Mouse (Mus musculus) adrenal gland, adult 18-20 months (tissue): Measurements from ENCODE around the gene Tln2. TPM values are rescaled to one million over a fixed set of nuclear protein-coding genes. Genes with fewer than 3 reads are reported as not detected.

Experiments used
- DNase-seq, 2 experiments: peaks; one replicate each; pipeline ENCODE4 v3.0.0; 2021 to 2022; ENCODE audit warnings: low spot score in 2 of 2
- total RNA-seq, 2 experiments: library from RNA; stranded (reverse); gene quantifications; 1 replicate in 1 of 2; 2 replicates in 1 of 2; pipeline ENCODE4 v1.2.3; 2021

Tln2 gene
- total RNA-seq, 2 experiments from 2014 or later = 24.6 to 27.5 TPM

DNA sequence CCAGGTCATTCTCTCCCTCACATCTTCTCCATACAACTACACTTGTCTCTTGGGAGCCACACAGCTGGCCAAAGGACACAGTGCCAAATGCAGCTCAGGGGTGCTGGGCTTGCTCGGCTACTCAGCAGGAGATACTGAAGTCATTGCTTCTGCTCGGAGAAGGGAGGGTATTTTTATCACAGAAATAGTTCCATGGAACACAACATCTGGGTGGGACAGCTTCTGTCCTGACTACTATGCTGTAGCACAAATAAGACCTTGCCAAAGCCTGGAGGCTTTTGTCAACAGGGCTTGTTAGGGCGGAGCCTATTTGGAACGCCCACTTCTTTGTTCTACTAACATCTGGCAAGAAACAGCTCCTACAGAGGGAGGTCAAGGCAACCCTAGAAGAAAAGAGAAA is 10.2 kb downstream of the Tln2 start:
- DNase-seq = no peak

DNA sequence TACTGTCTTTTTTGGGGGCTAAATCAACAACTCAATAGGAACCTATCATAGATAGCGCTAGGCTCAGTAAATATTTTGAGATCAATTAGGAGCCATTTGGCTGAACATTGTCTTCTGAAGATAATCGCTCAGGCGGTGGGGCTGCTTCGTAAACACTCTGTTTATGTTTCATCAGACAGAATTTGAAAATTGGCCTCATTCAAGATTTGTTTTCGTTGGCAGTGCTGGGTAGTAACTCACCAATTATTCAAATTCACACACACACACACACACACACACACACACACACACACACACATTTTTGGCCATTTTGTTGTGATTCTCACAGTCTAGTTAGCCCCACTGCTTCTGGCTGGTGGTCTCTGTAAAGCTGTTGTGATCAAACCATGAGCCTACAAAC is 12.9 kb downstream of the Tln2 start:
- no peak for DNase-seq

DNA sequence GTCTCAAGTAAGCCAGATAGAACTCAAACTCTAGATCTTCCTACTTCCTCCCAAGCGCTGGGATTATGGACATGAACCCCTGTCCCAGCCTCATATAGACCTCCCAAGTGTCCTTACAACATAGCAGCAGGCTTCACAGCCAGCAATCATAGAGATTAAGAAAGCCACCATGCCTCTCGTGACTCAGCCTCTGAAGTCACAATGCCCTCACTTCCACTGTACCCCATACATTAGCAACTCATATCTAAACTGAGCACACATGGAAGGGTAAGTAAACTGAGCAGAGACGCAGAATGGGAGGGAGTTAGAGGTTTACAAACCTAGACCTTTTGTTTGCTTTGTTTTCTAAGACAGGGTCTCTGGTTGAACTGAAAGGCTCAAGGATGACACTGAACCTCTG is 13.7 kb downstream of the Tln2 start:
- no peak for DNase-seq

DNA sequence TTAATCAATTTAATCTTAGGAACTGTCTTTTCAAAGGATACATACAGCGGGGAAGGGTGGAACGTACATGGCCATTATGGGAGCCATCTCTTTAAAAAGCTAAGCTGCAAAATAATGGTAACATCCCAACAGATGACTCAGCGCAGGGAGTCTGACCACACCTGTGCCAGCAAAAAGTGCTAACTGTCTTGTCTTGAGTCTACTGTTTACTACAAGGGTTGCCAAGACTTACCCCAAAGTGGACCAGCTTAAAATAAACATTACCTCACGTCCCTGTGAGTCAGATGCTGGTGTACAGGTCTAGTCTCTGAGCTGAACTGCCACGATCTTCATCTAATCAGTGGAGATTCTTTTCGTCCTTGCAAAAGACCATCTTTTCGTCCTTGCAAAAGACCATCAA is 14.7 kb downstream of the Tln2 start:
- no peak for DNase-seq

DNA sequence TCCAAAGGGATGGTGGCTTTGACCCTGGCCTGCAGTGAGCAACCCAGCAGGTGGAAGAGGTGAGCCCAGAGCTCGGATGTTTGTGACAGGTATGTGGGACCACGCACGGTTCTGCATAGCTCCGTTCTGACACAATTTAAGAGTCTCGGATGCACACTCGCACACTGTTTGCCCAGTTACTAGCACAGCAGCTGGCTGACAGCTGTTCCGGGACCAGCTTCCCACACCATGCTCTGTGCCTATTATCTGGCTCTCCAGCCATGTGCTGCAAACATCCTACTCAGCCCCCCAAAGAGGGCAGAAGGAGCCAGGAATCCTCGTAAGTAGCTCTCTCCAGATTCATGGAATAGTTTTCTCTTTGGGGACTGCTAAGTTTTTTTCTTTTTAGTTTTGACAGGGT is 17.6 kb downstream of the Tln2 start:
- DNase-seq = no peak

DNA sequence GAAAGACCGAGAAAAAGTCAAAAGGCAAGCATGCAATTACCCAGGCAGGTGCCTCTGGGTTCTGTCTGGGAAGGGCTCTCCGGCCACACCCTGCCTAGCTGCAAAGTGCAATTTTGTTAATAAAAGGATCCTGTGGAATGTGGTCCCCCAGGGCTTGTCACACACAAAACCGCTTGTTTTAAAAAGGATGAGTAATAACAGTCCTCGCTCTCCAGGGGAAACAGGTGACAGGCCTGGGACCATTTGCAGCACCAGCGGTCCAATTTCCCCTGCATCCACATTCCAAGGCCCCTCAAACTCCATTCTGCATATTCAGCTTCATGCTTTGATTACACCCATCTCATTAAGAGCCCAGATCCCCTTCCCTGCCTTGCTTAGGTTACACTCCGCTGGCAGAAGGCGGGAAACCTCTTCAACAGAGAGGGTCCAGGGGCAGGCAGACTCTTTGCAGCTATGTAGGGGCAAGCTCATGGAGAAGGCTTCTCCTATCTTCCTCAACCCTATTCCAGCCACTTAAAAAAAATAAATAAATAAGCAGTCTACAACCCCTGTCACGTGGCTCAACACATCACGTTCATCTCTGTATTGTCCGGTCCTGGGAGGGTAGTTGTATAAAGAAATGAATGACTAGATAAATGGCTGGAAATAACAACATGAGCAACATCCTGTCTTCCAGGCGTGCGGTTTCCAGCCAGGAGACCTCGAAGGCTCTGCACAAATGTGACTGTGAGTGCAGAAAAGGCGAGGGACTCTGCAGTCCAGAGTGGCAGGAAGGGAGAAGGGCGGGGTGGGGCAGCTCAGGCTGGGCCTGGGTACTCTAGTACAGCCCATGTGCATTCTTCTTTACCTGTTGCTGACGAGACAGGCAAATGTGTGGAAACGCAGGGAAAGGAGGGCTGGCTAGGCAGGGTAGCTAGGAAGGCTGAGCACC is 19.5 kb downstream of the Tln2 start:
- DNase-seq = no peak

DNA sequence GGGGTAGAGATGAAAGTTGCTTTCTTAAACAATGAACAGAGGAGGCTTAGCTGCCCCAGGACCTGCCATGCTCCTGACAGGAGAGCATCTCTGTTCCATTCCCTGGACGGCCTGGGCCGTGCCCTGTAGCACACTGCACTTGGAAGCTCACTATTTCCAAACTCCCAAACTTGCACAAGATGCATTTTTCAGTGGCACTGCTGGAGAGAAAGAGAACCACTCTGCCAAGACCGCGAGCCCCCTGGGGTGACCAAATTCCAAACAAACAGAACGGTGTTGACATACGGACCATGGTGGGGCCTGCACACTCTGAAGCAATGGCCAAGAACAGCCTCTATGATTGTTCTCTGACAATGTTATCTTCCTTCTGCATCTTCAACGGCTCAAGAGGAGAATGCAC is 25.1 kb downstream of the Tln2 start:
- DNase-seq = no peak

DNA sequence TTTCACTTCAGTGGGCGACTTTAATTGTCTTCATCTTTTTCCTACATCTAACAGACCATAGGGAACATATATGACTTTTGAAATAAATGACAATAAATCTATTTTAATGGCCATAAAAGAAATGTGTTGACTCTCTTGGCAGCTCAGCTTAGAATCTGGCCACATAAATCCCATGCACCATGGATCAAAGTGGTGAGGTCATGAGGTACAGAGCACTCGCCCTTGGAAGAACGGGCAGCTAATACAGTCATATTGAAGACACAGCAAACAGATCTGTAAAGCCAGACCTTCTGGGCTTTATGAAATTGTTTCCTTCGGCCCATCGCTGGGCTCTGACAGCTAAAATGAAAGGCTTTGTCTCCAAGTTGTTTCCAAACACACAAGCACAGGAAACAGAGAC is 26.2 kb downstream of the Tln2 start:
- no peak for DNase-seq

DNA sequence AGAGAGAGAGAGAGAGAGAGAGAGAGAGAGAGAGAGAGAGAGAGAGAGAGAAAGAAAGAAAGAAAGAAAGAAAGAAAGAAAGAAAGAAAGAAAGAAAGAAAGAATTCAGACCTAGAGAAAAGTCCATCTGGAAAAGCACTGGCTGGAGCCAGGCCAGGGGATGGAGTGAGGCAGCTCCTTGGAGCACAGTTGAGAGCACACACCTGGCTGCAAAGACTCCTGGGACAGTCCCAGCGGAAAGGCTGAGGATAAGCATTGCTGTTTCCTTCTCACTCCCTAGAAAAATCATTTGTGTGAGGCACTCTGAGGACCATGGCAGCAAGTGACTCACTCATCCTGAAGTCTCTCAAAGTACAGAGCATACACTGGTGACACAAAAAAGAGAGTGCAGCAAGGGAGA is 26.9 kb downstream of the Tln2 start:
- DNase-seq = no peak

DNA sequence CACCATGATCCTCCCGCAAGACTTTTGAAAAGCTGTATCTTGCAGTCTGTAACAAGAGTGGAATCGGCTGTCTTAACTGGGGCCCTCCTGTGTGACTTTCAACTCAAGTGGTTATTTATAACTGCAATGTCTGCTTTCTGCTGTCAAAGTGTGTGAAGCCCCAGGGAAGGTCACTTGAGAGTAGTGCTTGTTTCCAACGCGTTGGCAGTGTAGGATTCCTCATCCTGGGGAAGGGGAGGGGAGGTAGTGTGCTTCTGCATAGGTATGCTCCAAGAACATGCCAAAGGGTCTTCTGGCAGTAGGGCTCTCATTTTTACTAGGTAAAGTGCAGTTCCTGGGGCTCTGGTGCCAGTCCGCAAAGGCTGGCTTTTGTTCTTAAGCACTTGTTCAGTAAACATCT is 29.9 kb downstream of the Tln2 start:
- no peak for DNase-seq

DNA sequence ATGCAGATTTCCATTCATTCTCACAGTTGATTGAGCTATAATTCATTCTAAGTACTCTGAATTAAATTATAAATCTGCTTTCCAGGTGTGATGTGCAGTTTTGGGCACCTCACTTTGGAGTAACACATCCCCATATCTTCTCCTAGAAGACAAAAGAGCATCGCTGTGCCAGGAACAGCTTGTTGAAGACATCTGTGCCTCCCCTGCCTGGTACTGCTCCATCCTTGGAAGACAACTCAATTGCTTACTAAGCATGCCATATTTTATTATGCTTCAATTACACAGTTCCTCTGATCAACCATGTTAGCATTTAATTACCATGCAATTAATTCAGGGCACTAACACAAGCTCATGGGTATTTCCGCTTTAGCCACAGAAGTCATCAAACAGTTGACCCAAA is 31.8 kb downstream of the Tln2 start:
- DNase-seq = no peak

DNA sequence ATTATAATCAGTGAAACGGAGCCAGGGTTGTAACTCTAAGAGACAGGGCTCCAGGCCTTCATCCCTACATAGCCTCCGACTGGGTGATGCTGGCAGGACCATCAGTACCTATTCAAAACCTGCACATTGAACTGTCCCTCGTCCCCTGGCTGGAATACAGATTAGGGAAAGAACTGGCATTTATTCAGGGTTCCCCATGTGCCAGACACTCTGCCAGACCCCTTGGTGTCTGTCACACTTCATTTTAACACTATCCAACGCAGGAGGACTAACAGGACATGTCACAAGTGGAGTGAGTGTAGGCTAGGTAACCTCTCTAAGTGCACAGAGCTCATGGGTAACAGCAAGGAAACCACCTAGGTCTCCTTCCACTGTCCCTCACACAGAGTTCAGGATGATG is 37.8 kb downstream of the Tln2 start:
- no peak for DNase-seq

DNA sequence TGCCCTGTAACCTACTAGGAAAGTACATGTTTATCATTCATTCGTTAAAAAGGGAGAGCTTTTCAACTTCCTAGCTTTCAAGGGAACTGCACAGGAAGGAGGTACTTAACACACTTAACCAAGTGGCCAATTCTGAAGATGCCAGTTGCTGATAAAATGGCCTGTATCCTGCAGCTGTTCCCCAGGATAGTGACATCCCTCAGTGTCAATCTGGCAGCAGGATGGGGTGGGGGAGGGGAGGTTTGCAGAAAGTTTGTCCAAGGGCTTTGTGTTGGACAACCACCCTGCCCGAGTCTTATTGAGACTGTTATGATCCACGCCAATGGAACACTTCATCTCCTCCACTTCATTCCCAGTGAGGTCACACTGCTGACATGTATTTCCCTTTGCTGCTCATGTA is 50.0 kb downstream of the Tln2 start:
- DNase-seq = no peak

DNA sequence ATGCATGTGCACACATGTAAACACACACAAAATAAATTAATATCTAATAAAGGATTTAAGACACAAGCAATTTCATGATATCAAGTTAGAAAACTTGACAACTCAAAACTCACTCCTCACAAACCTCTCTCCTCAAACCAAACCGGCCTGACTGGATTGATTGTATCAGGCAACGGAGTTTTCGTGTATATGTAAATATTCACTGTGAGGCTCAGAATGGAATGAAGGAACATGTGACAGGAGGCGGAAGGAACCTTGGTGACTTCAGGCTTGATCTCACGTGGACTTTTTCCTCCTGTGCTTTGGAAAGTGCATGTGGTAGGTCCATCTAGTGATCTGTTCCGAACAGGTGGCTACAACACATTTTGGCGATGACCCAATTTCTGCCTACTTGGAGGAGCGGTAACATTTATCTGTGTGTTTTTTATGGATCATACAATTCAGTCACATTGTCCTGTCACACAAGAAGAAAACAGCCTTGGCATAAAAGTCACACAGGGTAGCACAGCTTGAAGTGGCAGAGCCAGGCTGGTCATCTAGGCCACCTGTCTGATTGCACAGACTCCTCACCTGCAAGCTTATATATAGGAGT is 54.7 kb downstream of the Tln2 start:
- DNase-seq = no peak

DNA sequence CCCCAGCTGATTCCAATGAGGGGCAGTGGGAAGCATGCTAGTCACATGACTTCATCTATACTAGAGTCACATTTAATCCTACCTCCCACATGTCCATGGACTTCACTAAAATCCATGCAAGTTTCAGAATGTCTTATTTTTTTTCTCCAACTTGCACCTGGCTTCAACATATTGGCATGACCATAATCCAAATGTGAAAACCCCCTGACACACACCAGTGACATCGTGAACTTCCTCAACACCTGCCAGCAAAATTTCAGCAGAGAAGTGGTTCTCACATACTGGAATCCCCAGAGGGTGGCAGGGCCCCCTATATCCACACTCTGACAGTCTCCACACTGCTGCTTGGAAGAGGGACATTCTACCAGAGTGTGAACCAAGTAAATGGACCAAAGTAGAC is 57.7 kb downstream of the Tln2 start:
- DNase-seq = no peak

DNA sequence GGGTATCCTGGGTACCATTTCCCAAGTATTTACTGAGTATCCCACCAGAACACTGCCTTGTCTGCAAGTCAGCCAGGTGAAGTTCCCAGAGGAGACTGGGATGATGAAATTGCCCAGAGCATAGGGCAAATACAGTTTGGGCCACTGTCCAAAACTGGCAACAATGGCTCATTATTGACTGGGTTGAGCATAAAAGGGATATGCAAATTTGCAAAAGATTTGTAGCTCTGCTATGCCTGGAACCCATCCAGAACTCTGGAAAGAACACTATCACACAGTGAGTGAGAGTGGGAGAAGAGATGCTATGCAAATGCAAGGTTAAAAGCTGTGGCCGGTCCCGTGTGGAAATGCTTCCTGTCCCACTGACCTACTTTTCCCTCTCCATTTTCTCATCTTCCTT is 63.1 kb downstream of the Tln2 start:
- no peak for DNase-seq

DNA sequence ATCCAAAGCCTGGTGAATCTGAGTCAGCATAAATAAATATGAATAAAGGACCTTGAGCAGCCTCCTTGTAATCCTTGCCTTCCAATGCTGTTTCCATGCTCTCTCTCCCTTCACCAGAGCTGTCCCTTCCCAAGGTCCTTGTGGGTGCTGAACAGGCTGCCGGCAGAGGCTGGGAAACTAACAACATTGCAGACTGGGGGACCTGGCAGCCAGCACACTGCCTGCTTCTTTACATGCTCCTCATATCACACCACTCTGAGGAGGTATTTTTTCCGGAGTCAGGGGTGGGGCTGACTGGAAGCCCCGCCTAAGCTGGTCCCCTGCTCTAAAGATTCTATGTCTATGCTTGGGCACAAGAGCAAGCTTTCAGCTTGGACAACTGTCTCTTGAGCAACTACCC is 64.2 kb downstream of the Tln2 start:
- peak in 1 of 2 experiments; percentile 13 for DNase-seq

DNA sequence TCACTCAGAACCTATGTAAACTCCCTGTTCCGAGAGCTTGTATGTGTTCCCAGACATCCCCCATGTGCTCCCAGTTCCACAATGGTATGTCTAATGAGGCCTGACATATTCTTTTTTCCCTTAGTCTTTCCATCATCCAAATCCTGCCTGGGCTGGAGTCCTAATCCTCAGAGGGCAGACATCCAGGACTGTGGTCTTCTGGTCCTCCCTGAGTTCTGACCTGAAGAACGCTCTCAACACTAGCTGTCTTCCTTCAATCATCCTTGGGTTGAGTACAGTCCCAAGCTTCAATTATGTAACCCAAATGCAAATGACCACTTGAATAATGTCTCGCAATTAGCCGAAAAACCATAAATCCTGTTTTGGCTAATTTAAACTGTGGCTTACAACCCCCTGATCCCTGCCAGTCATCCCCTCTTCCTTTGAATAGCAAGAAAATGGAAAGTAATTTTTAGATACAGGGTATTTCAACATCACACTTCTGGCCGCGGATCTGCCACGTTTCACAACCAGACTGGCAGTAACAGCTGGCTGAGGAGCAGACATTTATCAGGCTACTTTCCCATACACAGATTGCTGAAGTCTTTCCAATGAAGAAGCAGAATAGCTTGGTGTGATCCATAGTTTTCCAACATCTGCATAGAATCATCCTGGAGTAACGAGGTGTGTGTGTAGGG is 65.5 kb downstream of the Tln2 start:
- no peak for DNase-seq

DNA sequence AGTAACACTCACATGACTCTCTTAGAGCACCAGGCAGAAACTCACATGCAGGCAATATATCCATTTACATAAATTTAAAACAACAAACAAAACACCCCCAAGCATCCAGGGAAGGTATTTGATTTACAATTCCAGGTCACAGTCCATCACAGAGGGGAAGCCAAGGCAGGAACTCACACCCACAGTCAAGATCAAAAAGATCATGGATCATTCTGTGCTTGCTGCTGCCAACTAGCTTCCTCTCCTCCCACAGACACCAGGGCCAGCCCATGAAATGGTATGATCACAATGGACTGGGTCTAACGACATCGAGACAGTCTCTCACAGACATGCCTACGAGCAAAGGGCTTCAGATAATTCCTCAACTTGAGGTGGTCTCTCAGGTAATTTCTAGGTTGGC is 70.1 kb downstream of the Tln2 start:
- no peak for DNase-seq

DNA sequence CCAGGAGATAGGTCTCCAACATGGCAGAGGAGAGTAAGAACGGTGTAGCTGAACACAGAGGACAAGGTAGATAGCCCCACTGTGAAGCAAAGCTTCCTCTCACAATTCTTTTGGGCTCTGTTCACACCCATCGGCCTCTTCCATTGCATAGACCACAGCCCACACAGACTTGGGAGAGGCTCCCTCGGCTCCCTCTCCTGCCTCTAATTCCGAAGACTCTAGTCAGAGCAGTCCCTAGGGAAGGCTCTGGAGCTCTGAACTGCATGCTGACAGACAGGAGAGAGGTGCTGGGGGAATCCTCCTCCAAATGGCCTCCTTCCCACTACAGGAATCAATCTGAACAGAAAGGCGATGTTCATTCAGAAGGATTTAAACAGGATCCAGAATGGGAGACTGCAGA is 72.9 kb downstream of the Tln2 start:
- no peak for DNase-seq

DNA sequence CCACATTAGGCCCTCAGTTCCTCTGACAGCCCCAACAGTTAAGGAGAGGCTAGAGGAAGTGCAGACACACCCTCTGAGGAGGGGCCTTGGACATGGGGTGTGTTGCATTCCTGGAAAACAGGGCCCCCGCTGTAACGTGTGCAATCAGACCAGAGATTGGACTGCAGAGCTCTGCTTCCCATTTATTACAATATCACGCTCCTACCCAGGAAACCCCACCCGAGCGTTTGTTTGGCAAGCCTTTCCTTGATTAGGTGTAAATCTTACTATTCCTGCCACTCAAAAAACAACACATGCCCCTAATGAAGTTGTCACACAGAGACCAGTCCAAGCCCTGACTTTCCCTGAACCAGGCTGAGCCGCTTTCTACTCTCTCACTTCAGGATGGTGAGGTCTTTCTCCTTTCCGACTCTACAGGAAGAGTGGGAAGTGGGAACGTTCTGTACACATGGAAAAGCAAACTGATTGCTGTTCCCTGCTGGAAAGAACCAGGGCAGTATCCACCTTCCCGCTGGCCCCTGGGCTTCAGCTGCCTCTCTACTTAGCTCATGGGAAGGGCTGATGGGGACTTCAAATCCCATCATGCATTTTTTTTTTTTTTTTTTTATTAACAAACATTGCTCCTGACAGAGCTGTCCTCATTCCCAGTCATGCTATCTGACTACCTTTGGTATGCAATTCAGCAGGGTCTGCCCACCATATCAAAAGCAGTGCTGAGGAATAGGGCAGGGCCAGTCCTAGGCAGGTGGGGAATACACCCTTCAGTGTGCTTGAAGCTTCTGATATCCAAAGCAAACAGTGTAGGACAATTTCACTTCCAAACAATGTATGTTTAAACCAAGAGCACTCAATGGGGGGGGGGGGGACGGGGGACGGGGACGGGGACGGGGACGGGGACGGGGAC is 74.1 kb downstream of the Tln2 start:
- DNase-seq = no peak
